Mouse (Mus musculus): ENCODE data around the gene Gm20696. TPM values are rescaled to one million over a fixed set of nuclear protein-coding genes. Genes with fewer than 3 reads are reported as not detected.

Gm20696 gene
- polyA plus RNA-seq, 1 experiment from 2014 or later: 6.5 TPM

DNA sequence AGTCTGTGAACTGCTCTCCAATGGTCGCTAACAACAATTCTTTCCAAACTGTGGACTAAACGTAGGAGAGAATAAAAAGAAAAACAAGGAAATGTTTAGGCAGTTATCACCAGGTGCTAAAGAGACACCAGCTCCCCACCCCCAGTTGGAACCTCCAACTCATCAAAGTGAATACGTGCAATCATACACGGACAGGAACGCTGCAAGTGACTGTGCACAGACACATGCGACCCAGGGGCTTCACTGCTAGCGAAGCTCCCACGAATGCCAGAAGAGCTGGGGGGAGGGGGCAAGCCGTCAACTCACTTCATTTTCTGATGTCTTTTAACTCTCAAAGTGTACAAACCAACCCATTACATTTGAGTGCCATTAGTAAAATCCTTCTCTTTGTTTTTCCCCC lies 30.5 kb downstream of the Gm20696 start:
- Histone ChIP-seq H3K4me2 (replicated peaks) (no peak overlapping the region), H3K4me3 (no peak overlapping the region), H3K27me3 (no peaks in the 10 kb centered on the region), H3K4me1 (peaks cover 21% of the 10 kb centered on the region), H3K9ac (no peak overlapping the region), H3K27ac (no peak overlapping the region), H3K36me3 (peaks cover 40% of the 10 kb centered on the region), H3K9me3 (no peaks in the 10 kb centered on the region)
- WGBS: 58% methylated on average over 9 of the region's 9 CpGs
- no peak for ATAC-seq (ENCODE audit: low FRiP score, low read depth)

DNA sequence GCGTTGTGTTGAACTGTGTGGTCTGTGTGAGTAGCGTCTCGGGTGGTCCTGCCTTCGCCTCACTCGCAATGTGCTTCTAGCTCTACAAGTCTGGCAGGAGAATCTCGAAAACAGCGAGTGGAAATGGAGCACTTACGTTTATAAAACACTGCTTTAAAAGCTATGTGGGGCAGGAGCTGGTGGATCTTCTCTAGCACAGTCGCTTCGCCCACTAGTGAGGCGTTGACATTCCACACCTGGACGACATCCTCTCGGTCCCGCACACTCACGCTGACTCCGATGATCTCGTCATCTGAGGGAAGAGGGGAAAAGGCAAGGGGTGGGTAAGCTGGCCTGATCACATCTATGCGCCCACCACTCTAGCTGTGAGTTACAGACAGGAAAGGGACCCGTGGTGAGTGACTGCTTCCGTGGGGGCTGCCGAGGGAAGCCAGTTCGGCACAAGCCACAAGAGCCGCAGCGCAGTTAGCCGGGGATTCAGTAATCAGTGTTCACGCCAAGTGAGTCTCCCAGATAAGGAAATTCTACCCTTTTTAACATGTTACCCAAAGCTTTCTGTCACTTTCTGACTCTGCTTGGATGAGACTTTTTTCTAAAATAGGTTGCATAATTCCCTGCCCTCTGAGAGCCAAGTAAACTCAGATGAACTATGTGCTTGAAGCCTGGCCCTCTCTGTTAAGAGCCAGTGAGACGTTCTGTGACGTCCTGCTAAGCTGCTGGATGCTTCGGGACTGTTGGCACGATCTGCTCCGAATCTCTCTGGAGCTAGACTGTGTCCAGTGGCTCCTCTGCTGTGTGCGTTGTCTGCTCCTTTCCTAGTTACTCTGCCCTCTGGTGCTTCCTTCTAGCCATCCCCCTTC lies 34.2 kb downstream of the Gm20696 start:
- no peak overlapping the region for H3K4me2 ChIP-seq (replicated peaks)
- no peaks in the 10 kb centered on the region for H3K9me3 ChIP-seq
- peaks cover 36% of the 10 kb centered on the region for H3K4me1 ChIP-seq
- peaks cover 46% of the 10 kb centered on the region for H3K36me3 ChIP-seq
- H3K9ac ChIP-seq: no peak overlapping the region
- H3K27me3 ChIP-seq: no peaks in the 10 kb centered on the region
- no peak for ATAC-seq (ENCODE audit: low FRiP score, low read depth)
- 89% methylated on average over 32 of the region's 32 CpGs for WGBS
- no peak overlapping the region for H3K27ac ChIP-seq
- no peak overlapping the region for H3K4me3 ChIP-seq

DNA sequence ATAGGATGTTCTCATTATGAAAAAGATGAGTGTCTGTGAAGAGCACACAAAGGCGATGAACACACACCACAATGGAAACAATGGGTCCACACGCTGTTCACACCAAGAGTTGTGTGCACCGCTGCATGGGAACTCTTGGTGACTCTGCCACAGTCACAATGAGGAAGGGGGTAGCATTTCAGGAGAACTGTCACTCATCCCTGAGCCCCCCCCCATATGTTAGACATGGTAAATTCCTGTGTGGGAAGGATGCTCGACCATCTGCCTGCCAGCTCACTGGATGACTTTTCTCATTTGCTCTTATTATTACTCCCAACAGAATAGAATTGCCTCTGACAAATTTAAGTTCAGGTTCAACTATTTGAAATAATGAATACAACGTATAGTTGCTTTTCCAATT lies 35.0 kb downstream of the Gm20696 start:
- Histone ChIP-seq H3K4me3 (no peak overlapping the region), H3K4me1 (peaks cover 36% of the 10 kb centered on the region), H3K27ac (no peak overlapping the region), H3K9me3 (no peaks in the 10 kb centered on the region), H3K9ac (no peak overlapping the region), H3K27me3 (no peaks in the 10 kb centered on the region), H3K36me3 (peaks cover 46% of the 10 kb centered on the region), H3K4me2 (replicated peaks) (no peak overlapping the region)
- 87% methylated on average over 5 of the region's 5 CpGs for WGBS
- ATAC-seq (ENCODE audit: low FRiP score, low read depth): no peak

DNA sequence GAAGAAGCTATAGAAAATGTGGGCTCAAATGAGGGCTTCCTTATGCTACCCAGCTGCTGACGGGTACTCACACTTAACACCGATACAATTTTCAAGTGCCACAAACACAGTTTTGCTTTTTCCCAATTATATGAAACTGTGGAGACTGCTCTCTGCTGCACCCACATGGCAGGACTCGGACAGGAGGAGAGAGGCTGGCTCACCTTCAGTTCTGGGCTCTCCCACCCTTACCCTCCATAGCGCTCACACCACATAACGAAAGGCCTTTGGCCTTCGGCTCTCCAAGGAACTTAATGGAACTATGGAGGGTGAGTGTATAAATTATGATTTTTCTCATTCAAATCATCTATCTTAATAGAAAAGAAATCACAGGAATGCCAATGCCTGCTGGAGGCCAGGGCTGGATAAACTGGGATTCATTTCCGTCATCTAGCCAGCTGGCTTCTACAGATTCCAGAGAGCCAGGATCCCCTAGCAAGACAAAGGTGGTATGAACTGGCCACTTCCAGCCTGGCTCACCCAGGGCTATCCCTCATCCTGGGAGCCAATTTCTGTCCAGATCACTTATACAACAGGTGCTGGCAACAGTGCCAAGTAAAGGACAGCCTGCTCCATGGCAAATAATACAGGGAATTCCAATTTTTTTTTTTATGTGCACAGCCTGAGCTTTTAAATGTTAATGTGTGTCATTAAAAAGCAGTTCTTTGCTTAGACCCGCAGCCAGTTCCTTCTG lies 36.7 kb downstream of the Gm20696 start:
- peaks cover 44% of the 10 kb centered on the region for H3K36me3 ChIP-seq
- 73% methylated on average over 8 of the region's 8 CpGs for WGBS
- H3K4me3 ChIP-seq: no peak overlapping the region
- no peak overlapping the region for H3K9ac ChIP-seq
- H3K4me1 ChIP-seq: peaks cover 34% of the 10 kb centered on the region
- H3K27ac ChIP-seq: no peak overlapping the region
- H3K27me3 ChIP-seq: no peaks in the 10 kb centered on the region
- no peak overlapping the region for H3K4me2 ChIP-seq (replicated peaks)
- H3K9me3 ChIP-seq: no peaks in the 10 kb centered on the region
- ATAC-seq (ENCODE audit: low FRiP score, low read depth): no peak

DNA sequence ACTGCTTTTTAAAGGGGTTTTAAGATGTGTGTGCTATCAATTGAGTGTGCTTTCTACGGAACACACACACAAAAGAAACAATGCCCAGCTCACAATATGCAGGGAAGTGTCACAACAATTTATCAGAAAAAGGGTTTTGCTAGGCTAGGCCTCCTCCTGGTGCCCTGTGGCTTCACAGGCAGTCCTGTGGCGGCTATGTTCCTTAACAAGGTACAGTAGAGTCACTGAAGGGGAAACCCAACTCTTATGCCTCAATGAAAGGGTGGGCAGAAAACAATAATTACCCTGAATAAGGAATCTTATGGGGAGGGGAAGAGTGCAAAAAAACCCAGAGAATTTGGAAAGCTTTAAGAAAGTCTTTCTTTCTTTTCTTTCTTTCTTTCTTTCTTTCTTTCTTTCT lies 40.2 kb downstream of the Gm20696 start:
- peaks cover 23% of the 10 kb centered on the region for H3K36me3 ChIP-seq
- H3K27ac ChIP-seq: no peak overlapping the region
- H3K9me3 ChIP-seq: no peaks in the 10 kb centered on the region
- 81% methylated on average over 2 of the region's 2 CpGs for WGBS
- H3K4me2 ChIP-seq (replicated peaks): no peak overlapping the region
- no peak overlapping the region for H3K4me3 ChIP-seq
- no peak overlapping the region for H3K9ac ChIP-seq
- no peak for ATAC-seq (ENCODE audit: low FRiP score, low read depth)
- H3K4me1 ChIP-seq: peaks cover 56% of the 10 kb centered on the region
- no peaks in the 10 kb centered on the region for H3K27me3 ChIP-seq

DNA sequence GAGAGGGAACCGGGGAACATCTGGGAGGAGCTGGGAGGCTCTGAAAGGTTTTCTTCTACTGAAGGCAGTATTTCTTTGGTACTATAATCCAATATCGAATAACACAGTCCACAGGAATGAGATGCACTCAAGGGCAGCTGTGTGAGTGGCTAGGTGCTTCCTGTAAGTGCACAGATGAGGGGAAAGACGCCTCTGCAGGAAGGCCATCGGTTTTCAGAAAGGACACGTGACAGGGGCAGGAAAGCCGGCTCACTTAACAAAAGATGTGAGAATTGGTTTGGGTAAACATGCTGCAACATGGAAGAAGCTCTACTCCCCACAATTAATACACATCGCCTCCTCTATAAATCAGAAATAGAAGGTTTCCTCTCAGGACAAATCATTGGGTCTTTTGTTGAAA lies 40.8 kb downstream of the Gm20696 start:
- H3K4me3 ChIP-seq: no peak overlapping the region
- no peak overlapping the region for H3K9ac ChIP-seq
- WGBS: 42% methylated on average over 7 of the region's 7 CpGs
- no peaks in the 10 kb centered on the region for H3K9me3 ChIP-seq
- no peak overlapping the region for H3K4me2 ChIP-seq (replicated peaks)
- ATAC-seq (ENCODE audit: low FRiP score, low read depth): no peak
- no peak overlapping the region for H3K27ac ChIP-seq
- peaks cover 20% of the 10 kb centered on the region for H3K36me3 ChIP-seq
- H3K4me1 ChIP-seq: peaks cover 58% of the 10 kb centered on the region
- H3K27me3 ChIP-seq: no peaks in the 10 kb centered on the region

DNA sequence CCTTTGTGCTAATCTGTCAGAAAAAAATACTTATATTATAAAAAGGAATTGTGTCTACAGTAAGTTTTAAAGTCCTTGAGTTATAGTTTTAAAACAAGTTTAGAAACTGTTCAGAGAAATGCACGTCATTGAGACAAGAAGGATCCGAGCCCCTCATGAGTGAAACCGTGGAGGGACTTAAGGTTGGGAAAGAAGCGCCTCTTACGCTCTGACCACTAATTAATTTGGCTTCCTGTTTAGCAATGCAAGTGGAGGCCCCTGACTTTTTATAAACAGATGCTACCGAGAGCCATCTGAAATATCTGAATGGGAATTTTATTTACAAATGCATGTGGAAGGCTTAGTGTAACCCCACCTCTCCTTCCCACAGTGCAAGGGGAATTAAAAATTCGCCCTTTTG lies 41.3 kb downstream of the Gm20696 start:
- ATAC-seq (ENCODE audit: low FRiP score, low read depth): no peak
- Histone ChIP-seq H3K4me2 (replicated peaks) (no peak overlapping the region), H3K4me1 (peaks cover 58% of the 10 kb centered on the region), H3K9me3 (no peaks in the 10 kb centered on the region), H3K27ac (no peak overlapping the region), H3K36me3 (peaks cover 15% of the 10 kb centered on the region), H3K27me3 (no peaks in the 10 kb centered on the region), H3K4me3 (no peak overlapping the region), H3K9ac (no peak overlapping the region)
- 56% methylated on average over 7 of the region's 7 CpGs for WGBS

DNA sequence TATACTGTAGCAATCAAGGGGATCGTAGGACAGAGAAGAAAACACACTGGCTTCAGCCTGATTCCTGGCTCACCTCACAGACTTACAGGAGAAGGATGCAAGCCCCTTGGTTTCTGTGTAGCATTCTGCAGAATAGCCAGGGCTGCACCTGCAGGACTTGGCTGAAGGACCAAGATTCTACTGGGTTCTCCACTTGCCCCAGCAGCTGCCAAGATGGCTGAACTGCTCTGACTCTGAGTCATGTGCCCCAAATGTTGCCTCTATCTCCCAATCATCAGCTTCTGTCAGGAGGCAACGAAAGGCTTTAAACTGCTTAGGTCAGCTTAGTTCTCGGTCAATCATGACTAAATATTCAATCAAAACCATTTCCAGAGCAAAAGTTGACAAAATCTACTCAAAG lies 42.1 kb downstream of the Gm20696 start:
- no peak overlapping the region for H3K4me2 ChIP-seq (replicated peaks)
- ATAC-seq (ENCODE audit: low FRiP score, low read depth): no peak
- H3K27ac ChIP-seq: no peak overlapping the region
- no peak overlapping the region for H3K9ac ChIP-seq
- H3K36me3 ChIP-seq: peaks cover 14% of the 10 kb centered on the region
- peaks cover 59% of the 10 kb centered on the region for H3K4me1 ChIP-seq
- no peak overlapping the region for H3K4me3 ChIP-seq
- 90% methylated on average over 3 of the region's 3 CpGs for WGBS
- H3K9me3 ChIP-seq: no peaks in the 10 kb centered on the region
- no peaks in the 10 kb centered on the region for H3K27me3 ChIP-seq

DNA sequence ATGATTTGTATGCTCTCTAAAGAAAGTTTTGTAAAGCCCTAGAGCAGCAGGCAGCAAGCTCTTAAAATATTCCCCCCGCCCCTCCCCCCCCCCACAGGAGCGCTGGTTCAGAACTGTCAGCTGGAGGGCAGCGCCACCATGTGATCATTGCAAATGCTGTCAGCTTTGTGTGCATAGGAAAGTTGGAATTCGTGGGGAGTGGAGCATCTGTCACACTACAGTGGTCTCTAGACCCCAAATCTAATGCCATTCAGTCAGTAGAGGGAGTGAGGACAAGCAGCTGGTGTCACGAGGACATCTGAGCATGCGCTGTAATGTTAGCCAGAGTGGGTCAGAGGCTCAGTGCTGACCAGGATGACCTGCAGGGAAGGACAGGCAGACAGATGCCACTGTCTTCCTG lies 43.0 kb downstream of the Gm20696 start:
- H3K9me3 ChIP-seq: no peaks in the 10 kb centered on the region
- ATAC-seq (ENCODE audit: low FRiP score, low read depth): no peak; the same call in 1 of the 2 replicates
- H3K4me1 ChIP-seq: peaks cover 65% of the 10 kb centered on the region
- H3K27me3 ChIP-seq: no peaks in the 10 kb centered on the region
- H3K27ac ChIP-seq: no peak overlapping the region
- no peak overlapping the region for H3K9ac ChIP-seq
- WGBS: 22% methylated on average over 6 of the region's 6 CpGs
- H3K36me3 ChIP-seq: peaks cover 10% of the 10 kb centered on the region
- no peak overlapping the region for H3K4me3 ChIP-seq
- no peak overlapping the region for H3K4me2 ChIP-seq (replicated peaks)

DNA sequence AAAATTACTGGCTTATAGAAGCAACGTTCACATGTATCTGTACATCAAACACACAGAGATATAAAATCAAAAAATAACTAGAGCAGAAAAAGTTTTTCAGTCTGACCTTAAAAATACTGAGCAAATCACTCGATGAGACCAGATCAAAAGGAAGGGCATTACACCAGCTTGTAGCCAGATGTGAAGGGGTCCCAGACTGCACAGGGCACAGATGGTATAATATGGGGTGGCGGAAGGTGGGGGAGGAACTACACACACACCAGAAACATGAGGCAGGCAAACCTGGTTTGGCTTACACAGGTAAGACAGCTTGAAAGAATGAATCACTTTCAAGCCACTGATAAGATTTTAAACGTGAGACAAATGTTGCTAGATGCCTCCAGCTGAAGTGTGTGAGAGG lies 45.4 kb downstream of the Gm20696 start:
- Histone ChIP-seq H3K9me3 (no peaks in the 10 kb centered on the region), H3K4me3 (no peak overlapping the region), H3K9ac (no peak overlapping the region), H3K36me3 (no peaks in the 10 kb centered on the region), H3K4me1 (peaks cover 73% of the 10 kb centered on the region), H3K4me2 (replicated peaks) (no peak overlapping the region), H3K27ac (no peak overlapping the region), H3K27me3 (no peaks in the 10 kb centered on the region)
- ATAC-seq (ENCODE audit: low FRiP score, low read depth): no peak
- WGBS: 28% methylated on average over 4 of the region's 4 CpGs

DNA sequence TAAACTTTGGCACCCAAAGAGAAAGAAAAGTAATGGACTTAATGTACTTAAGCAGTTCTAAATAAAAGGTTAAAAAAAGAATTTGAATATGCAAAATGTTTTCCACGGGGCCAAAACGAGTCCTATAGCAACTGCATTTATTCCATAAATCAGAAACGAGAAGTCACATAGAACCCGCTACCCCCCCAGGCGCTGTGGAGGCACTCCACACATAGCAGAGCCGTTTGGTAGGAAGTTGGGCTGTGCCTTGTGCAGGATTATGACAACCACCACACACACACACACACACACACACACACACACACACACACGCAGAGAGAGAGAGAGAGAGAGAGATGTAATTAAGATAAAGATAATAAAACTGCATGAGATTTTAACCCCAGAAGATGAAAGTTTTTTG lies 46.1 kb downstream of the Gm20696 start:
- no peaks in the 10 kb centered on the region for H3K36me3 ChIP-seq
- H3K4me1 ChIP-seq: peaks cover 76% of the 10 kb centered on the region
- peak overlapping the region; percentile 11; the same call in 1 of the 2 replicates for H3K4me2 ChIP-seq (replicated peaks)
- no peaks in the 10 kb centered on the region for H3K27me3 ChIP-seq
- WGBS: 36% methylated on average over 7 of the region's 7 CpGs
- no peaks in the 10 kb centered on the region for H3K9me3 ChIP-seq
- no peak for ATAC-seq (ENCODE audit: low FRiP score, low read depth)
- no peak overlapping the region for H3K9ac ChIP-seq
- H3K27ac ChIP-seq: peak overlapping the region; percentile 76; the same call in 1 of the 2 replicates
- H3K4me3 ChIP-seq: no peak overlapping the region

DNA sequence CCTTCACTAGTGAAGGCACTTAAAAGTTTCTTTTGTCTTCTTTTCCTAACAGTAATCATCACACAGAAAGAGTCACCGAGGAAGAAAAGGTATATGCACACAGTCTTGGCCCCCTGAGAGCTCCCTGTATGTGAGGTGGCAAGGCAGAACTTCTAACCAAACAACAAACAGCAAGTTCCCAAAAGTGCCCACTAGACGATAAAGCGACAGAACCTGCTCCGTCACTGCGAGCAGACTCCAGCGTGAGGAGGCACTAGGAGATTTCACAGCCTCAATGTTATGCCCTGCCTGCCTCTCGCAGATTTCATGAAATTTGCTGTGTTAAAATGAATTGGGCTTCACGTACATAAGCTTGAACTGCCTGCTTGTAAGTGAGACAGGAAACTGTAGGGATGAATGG lies 46.6 kb downstream of the Gm20696 start:
- H3K27me3 ChIP-seq: no peaks in the 10 kb centered on the region
- H3K4me1 ChIP-seq: peaks cover 81% of the 10 kb centered on the region
- no peaks in the 10 kb centered on the region for H3K36me3 ChIP-seq
- no peak overlapping the region for H3K4me3 ChIP-seq
- no peak for ATAC-seq (ENCODE audit: low FRiP score, low read depth)
- H3K27ac ChIP-seq: peak overlapping the region; percentile 76
- WGBS: 29% methylated on average over 8 of the region's 8 CpGs
- peak overlapping the region; percentile 30 for H3K4me2 ChIP-seq (replicated peaks)
- H3K9ac ChIP-seq: no peak overlapping the region
- H3K9me3 ChIP-seq: no peaks in the 10 kb centered on the region
